Mouse (Mus musculus) bone marrow, adult 2 months (tissue): Measurements from ENCODE around the gene Ip6k3. TPM values are rescaled to one million over a fixed set of nuclear protein-coding genes. Genes with fewer than 3 reads are reported as not detected.

Source experiments
- H3K27ac ChIP-seq: fragments of 200-500 bp; 2 replicates; pipeline ENCODE4 v1.5.1; 2012; ENCODE audit warnings: low read depth, mild to moderate bottlenecking, control low read depth, inconsistent platforms, low read length; ENCODE audit not compliant: control insufficient read depth, poor library complexity, insufficient read depth
- H3K4me1 ChIP-seq: fragments of 200-500 bp; 2 replicates; pipeline ENCODE4 v1.6.1; 2011; ENCODE audit warnings: low read length; ENCODE audit not compliant: control insufficient read depth, insufficient read depth
- H3K4me3 ChIP-seq: fragments of 200-500 bp; replicated peaks from 2 replicates; pipeline ENCODE3; 2011; ENCODE audit warnings: mild to moderate bottlenecking, low read depth, low read length, control low read depth; ENCODE audit not compliant: control insufficient read depth
- CTCF ChIP-seq: fragments of 200-500 bp; IDR thresholded peaks from 2 replicates; pipeline ENCODE4 v1.5.1; 2011; ENCODE audit warnings: low read length, control low read depth; ENCODE audit not compliant: control insufficient read depth, insufficient read depth
- POLR2A ChIP-seq: fragments of 200-500 bp; IDR thresholded peaks from 2 replicates; pipeline ENCODE4 v1.6.1; 2011; ENCODE audit warnings: low read depth, mild to moderate bottlenecking, control low read depth, low read length, borderline replicate concordance; ENCODE audit not compliant: control insufficient read depth
- WGBS: fragments of 180-500 bp; shearing (Covaris S2); methylation state at CpG from one replicate; pipeline ENCODE4 v1.1.7; 2018; 5-methylcytosine and 5-hydroxymethylcytosine counted together
- polyA plus RNA-seq: library from polyadenylated mRNA; stranded (reverse); fragments of >200 nt; gene quantifications from 2 replicates; pipeline ENCODE4 v1.2.4, GENCODE M21; 2011; ENCODE audit warnings: low replicate concordance; ENCODE audit not compliant: missing spikeins, insufficient read depth, insufficient read length

Gene Ip6k3
- polyA plus RNA-seq, 1 experiment, result not detected

GRCm38 (mm10) chr17:27168569-27168968 is 974 bp upstream of the Ip6k3 start:
- TF ChIP-seq CTCF (no peak), POLR2A (no peak)
- WGBS, result 87% methylated on average over 4 of the region's 4 CpGs
- no peak overlapping the region for H3K27ac ChIP-seq
- no peaks in the 10 kb centered on the region; the same call in 1 of the 2 replicates for H3K4me1 ChIP-seq
- H3K4me3 ChIP-seq, result no peak overlapping the region

- Histone ChIP-seq H3K4me3 (no peak overlapping the region), H3K27ac (no peak overlapping the region), H3K4me1 (no peaks in the 10 kb centered on the region; the same call in 1 of the 2 replicates)
- TF ChIP-seq POLR2A (no peak), CTCF (no peak)
- 82% methylated on average over 6 of the region's 6 CpGs for WGBS
Observed at GRCm38 (mm10) chr17:27166901-27167300, 694 bp downstream of the Ip6k3 start.

- Histone ChIP-seq H3K4me1 (no peaks in the 10 kb centered on the region; the same call in 1 of the 2 replicates), H3K4me3 (no peak overlapping the region), H3K27ac (0 out of 2 replicates have a peak overlapping the region, but pooled peaks have one; percentile 38)
- TF ChIP-seq CTCF, result peak; percentile 30; the same call in 1 of the 2 replicates
- no peak for TF ChIP-seq POLR2A
- WGBS, result 37% methylated on average over 8 of the region's 8 CpGs
Observed at GRCm38 (mm10) chr17:27165054-27165773, 2.4 kb downstream of the Ip6k3 start.

DNA sequence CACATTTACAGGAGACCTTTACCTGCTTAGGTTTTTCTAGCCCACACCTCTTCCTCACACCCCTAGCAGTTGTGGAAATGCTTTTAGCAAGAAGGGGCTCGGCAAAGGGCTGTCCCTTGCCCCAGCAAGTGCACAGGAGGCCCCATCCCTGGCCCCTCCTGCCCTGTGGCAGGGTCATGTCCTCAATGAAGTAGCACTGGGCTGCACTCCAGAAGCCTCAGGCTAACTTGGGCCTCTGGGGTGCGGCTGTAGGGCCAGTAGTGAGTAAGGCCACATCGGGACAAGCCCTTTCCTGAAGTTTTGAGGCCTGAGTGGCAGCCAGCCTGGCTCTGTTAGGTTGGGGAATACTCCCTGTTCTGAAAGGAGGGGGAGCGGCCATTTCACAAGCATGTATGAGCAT is 6.7 kb downstream of the Ip6k3 start:
- 50% methylated on average over 4 of the region's 4 CpGs for WGBS

DNA sequence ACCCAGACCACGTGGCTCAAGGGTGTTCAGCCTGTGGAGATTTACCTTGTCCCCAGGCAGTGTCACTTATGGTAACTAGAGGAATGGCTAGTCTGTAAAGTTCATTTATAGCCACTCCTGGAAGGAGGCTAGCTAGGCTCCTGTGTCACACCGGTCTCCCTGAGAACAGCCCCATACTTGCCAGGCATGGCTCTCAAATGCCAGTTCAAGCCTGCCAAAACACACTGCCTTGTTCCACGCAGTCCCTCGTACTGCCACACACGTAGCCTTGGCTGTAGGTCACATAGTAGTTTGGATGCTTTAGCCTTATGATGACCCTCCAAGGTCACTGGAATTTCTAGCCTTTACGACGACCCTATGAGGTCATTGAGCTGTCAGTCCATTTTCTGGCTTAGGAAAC is 8.4 kb downstream of the Ip6k3 start:
- Histone ChIP-seq H3K27ac (no peak overlapping the region), H3K4me3 (no peak overlapping the region), H3K4me1 (no peaks in the 10 kb centered on the region)
- TF ChIP-seq CTCF, result no peak
- no peak for TF ChIP-seq POLR2A
- WGBS, result 77% methylated on average over 7 of the region's 7 CpGs

More for the DNA sequence above, 6.7 kb downstream of the Ip6k3 start:
- no peak overlapping the region for H3K4me3 ChIP-seq
- H3K27ac ChIP-seq, result no peak overlapping the region
- H3K4me1 ChIP-seq, result no peaks in the 10 kb centered on the region
- TF ChIP-seq CTCF (no peak), POLR2A (no peak)

DNA sequence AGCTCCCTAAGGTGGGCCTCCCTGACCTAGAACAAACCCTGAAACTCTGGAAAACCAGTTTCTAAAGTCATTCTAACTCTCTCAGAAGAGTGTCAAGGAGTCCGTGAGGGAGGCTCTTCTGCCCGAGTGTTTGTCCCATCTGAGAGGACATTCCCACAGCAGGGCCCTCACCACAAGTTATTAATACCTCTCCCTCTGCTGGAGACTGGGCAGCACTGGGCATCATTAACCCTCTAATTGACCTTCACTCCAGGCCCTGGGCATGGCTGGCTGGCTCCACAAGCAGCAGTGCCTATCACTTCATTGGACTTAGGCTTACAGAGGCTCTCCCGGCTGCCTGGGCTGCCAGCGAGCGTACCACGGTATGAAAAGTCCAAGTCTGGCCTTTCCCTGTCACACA is 9.2 kb downstream of the Ip6k3 start:
- TF ChIP-seq POLR2A, result no peak
- no peak for TF ChIP-seq CTCF
- WGBS, result 93% methylated on average over 6 of the region's 6 CpGs
- no peak overlapping the region for H3K4me3 ChIP-seq
- H3K4me1 ChIP-seq, result peaks cover 1% of the 10 kb centered on the region
- no peak overlapping the region for H3K27ac ChIP-seq

GRCm38 (mm10) chr17:27155752-27156151 is 11.8 kb downstream of the Ip6k3 start:
- no peak for TF ChIP-seq CTCF
- TF ChIP-seq POLR2A, result no peak
- Histone ChIP-seq H3K27ac (no peak overlapping the region), H3K4me1 (peaks cover 4% of the 10 kb centered on the region), H3K4me3 (no peak overlapping the region)
- WGBS, result 87% methylated on average over 8 of the region's 8 CpGs

DNA sequence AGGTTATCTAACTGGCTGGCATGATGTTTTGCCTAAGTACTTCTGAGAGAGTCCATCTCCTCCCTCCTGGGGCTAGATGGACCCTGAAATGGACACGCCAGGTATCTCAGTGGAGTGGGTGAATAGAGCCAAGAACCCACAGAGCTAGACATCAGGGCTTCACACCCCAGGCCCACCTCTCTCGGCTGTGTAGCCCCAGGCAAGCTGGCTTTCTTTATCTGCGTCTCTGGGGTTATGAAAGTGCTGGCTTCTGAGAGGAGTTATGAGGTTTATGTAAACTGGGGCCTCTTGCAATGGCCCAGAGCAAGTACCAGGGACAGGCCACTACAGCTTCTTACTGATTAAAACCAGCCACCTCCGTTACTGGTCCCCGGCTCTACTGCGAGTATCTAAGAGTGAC is 12.7 kb downstream of the Ip6k3 start:
- TF ChIP-seq POLR2A (no peak), CTCF (no peak)
- H3K4me1 ChIP-seq, result peaks cover 4% of the 10 kb centered on the region
- H3K4me3 ChIP-seq, result no peak overlapping the region
- 88% methylated on average over 6 of the region's 6 CpGs for WGBS
- H3K27ac ChIP-seq, result no peak overlapping the region
